Mouse (Mus musculus): ENCODE data around the gene Ddx52. TPM values are rescaled to one million over a fixed set of nuclear protein-coding genes. Genes with fewer than 3 reads are reported as not detected.

Gene Ddx52
- polyA plus RNA-seq, 1 experiment from 2014 or later, result 35.5 TPM

DNA sequence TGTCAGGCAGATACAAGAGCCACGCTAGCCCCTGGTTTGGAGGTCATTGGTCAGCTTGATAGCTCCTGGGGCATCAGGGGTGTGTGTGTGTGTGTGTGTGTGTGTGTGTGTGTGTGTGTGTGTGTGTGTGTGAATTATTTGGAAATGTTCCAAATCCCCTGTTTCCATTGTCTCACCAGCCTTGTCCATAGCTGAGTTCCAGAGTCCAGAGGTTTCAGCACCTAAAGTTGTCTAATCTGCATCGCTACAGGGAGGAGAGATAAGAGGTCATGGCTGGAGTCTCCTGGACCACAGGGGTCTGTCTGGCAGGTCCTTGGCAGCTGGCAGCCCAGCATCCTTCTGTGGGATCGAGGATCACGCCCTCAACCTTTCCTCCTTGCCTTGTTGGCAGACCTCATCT is 27.4 kb upstream of the Ddx52 start:
- 74% methylated on average over 4 of the region's 4 CpGs for WGBS
- H3K4me3 ChIP-seq (ENCODE audit: low read depth, low read length), result no peak overlapping the region
- 0 out of 2 replicates have a peak overlapping the region, but pooled peaks have one; percentile 36 for H3K27ac ChIP-seq (ENCODE audit: low read depth)
- H3K36me3 ChIP-seq (ENCODE audit: control insufficient read depth, insufficient read depth, low read length), result no peaks in the 10 kb centered on the region
- no peaks in the 10 kb centered on the region; the same call in 1 of the 2 replicates for H3K4me1 ChIP-seq (replicated peaks; ENCODE audit: control insufficient read depth, insufficient read depth, low read length)
- no peaks in the 10 kb centered on the region for H3K9me3 ChIP-seq (ENCODE audit: control insufficient read depth, low read length)
- no peak overlapping the region for H3K9ac ChIP-seq (ENCODE audit: low read length)
- DNase-seq (ENCODE audit: low spot score) (no peak), ATAC-seq (replicated peaks; ENCODE audit: low FRiP score, low TSS enrichment, low read depth) (no peak)
- no peaks in the 10 kb centered on the region for H3K27me3 ChIP-seq (replicated peaks; ENCODE audit: control insufficient read depth, insufficient read depth, low read length)
- H3K4me2 ChIP-seq (ENCODE audit: low read length), result no peak overlapping the region

DNA sequence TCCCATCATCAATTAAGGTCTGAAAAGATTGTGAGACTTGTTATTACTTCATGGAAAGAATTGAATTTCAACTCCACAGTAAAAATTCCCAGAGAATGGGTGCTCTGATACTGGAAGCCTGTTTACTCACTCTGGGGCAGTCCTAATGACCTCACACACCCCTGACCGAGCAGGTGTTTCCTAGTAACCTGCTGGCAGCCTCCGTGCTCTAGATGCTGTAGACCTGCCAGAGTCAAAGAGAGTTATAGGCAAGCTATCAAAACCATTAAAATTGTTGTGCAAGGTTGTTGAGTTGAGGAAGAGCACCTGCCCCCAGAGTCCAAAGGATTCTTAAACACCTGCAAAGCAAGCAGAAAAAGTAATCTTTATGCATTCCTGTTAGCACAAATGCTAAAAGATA is 19.3 kb upstream of the Ddx52 start:
- no peak for ATAC-seq (replicated peaks; ENCODE audit: low FRiP score, low TSS enrichment, low read depth)
- no peak for DNase-seq (ENCODE audit: low spot score)
- Histone ChIP-seq H3K4me2 (ENCODE audit: low read length) (no peak overlapping the region), H3K4me1 (replicated peaks; ENCODE audit: control insufficient read depth, insufficient read depth, low read length) (no peaks in the 10 kb centered on the region), H3K9ac (ENCODE audit: low read length) (no peak overlapping the region), H3K27ac (ENCODE audit: low read depth) (no peak overlapping the region), H3K27me3 (replicated peaks; ENCODE audit: control insufficient read depth, insufficient read depth, low read length) (no peaks in the 10 kb centered on the region), H3K9me3 (ENCODE audit: control insufficient read depth, low read length) (no peaks in the 10 kb centered on the region), H3K4me3 (ENCODE audit: low read depth, low read length) (no peak overlapping the region), H3K36me3 (ENCODE audit: control insufficient read depth, insufficient read depth, low read length) (no peaks in the 10 kb centered on the region)
- 45% methylated on average over 2 of the region's 2 CpGs for WGBS

DNA sequence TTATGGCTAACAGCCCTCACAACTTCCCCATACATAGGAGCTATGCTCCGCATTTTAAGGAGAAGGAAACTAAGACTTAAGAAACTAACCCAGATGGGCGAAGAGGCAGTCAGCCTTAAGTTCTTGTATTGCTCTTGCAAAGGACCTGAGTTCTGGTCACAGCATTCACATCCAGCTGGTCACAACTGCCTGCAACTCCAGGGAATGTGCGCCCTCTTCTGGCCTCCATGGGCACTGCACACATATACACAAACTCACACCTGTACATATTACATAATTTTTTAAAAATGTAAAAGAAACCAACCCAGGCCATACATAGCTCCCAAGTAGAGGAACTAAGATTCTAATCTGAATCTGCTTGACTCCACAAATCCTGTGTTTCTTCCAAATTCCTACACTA is 14.8 kb upstream of the Ddx52 start:
- ATAC-seq (replicated peaks; ENCODE audit: low FRiP score, low TSS enrichment, low read depth) (no peak), DNase-seq (ENCODE audit: low spot score) (no peak)
- H3K4me3 ChIP-seq (ENCODE audit: low read depth, low read length), result no peak overlapping the region

DNA sequence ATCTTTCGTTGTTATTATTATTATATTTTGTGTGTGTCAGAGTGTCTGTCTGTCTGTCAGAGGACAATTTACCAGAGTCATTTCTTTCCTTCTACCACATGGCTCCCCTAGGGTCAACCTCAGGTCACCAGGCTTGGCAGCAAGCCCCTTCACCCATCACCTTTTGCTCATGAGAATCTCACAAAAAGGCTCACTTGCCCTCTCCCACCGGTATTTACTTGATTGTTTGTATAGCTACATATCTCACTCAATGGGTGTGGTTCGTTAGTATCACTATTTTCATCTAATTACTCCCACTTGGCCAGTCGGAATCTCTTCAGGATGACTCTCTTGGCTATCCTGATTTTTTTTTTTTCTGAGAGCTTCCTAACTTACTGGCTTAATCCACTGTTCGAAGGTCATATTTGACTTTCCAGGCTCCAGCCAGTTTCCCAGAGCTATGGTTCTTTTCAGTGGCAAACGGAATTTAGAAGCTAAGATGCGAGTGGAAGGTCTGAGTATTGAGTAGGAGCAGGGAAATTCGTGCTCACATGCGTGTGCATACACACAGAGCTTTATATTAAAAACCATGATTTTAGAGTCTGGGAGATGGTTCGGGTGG is 9.3 kb upstream of the Ddx52 start:
- Histone ChIP-seq H3K36me3 (ENCODE audit: control insufficient read depth, insufficient read depth, low read length) (no peaks in the 10 kb centered on the region), H3K4me2 (ENCODE audit: low read length) (no peak overlapping the region), H3K27ac (ENCODE audit: low read depth) (no peak overlapping the region), H3K4me1 (replicated peaks; ENCODE audit: control insufficient read depth, insufficient read depth, low read length) (0 out of 2 replicates have a peak, but pooled peaks cover 3% of the 10 kb centered on the region), H3K27me3 (replicated peaks; ENCODE audit: control insufficient read depth, insufficient read depth, low read length) (no peaks in the 10 kb centered on the region), H3K4me3 (ENCODE audit: low read depth, low read length) (no peak overlapping the region), H3K9me3 (ENCODE audit: control insufficient read depth, low read length) (no peaks in the 10 kb centered on the region), H3K9ac (ENCODE audit: low read length) (no peak overlapping the region)
- WGBS, result 65% methylated on average over 10 of the region's 10 CpGs
- ATAC-seq (replicated peaks; ENCODE audit: low FRiP score, low TSS enrichment, low read depth), result no peak
- DNase-seq (ENCODE audit: low spot score), result no peak

More for the DNA sequence above, 14.8 kb upstream of the Ddx52 start:
- Histone ChIP-seq H3K4me1 (replicated peaks; ENCODE audit: control insufficient read depth, insufficient read depth, low read length) (no peaks in the 10 kb centered on the region), H3K36me3 (ENCODE audit: control insufficient read depth, insufficient read depth, low read length) (no peaks in the 10 kb centered on the region), H3K27me3 (replicated peaks; ENCODE audit: control insufficient read depth, insufficient read depth, low read length) (no peaks in the 10 kb centered on the region), H3K9me3 (ENCODE audit: control insufficient read depth, low read length) (no peaks in the 10 kb centered on the region), H3K9ac (ENCODE audit: low read length) (no peak overlapping the region), H3K4me2 (ENCODE audit: low read length) (no peak overlapping the region), H3K27ac (ENCODE audit: low read depth) (no peak overlapping the region)
- WGBS, result 53% methylated on average over 3 of the region's 3 CpGs

DNA sequence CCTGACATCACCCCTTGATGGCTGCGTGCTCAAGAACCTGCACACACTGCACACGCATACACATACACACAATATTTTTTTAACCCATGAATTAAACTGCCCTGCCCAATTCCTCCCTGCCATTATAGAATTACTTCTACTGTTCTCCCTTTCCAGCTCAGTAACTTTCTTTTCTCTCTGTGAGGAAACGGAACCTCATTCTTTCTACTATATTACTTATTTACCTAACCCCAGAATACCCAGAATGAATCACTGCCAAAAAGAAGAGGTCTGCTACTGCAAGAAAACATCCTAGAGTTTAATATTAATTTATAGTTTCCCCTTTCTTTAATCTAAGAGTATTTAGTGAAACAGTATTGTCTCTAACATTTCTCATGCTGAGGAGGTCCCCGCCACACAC is 8.5 kb upstream of the Ddx52 start:
- Histone ChIP-seq H3K4me2 (ENCODE audit: low read length) (no peak overlapping the region), H3K27me3 (replicated peaks; ENCODE audit: control insufficient read depth, insufficient read depth, low read length) (no peaks in the 10 kb centered on the region), H3K36me3 (ENCODE audit: control insufficient read depth, insufficient read depth, low read length) (no peaks in the 10 kb centered on the region), H3K27ac (ENCODE audit: low read depth) (no peak overlapping the region), H3K9me3 (ENCODE audit: control insufficient read depth, low read length) (no peaks in the 10 kb centered on the region), H3K9ac (ENCODE audit: low read length) (no peak overlapping the region), H3K4me1 (replicated peaks; ENCODE audit: control insufficient read depth, insufficient read depth, low read length) (0 out of 2 replicates have a peak, but pooled peaks cover 3% of the 10 kb centered on the region), H3K4me3 (ENCODE audit: low read depth, low read length) (no peak overlapping the region)
- DNase-seq (ENCODE audit: low spot score) (no peak), ATAC-seq (replicated peaks; ENCODE audit: low FRiP score, low TSS enrichment, low read depth) (no peak)
- WGBS, result 67% methylated on average over 4 of the region's 4 CpGs

DNA sequence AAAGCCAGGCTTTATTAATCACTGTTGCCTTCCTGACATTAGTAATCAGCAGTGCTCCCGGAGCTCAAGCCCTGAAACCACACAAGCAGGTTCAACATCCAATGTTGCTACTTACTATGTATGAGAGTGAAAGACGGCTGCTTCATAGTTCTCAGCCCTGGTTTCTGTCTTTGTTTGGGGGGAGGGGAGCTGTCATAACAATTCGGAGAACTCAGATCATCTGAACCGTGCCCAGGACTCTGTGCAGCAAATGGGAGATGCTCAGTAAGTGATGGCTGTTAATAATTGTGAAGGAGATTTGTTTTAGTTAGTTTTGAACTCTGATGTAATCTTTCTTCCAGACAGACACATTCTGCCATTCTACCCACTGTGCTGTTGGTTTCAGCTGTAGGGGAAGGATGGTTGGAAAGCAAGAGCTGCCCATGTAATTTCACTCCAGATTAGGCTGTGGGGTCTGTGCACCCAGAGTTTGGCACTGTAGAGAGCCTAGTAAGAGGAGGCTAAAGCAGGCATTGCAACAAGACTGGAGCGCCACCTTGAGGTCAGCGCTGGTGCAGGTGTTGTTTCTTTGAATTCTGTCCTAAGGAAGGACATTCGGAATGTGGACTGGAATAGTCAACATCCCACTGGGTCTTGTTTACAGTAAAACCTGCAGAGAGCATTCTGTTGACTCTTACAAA is 5.7 kb upstream of the Ddx52 start:
- H3K4me3 ChIP-seq (ENCODE audit: low read depth, low read length), result no peak overlapping the region
- H3K4me1 ChIP-seq (replicated peaks; ENCODE audit: control insufficient read depth, insufficient read depth, low read length), result 0 out of 2 replicates have a peak, but pooled peaks cover 3% of the 10 kb centered on the region
- ATAC-seq (replicated peaks; ENCODE audit: low FRiP score, low TSS enrichment, low read depth) (peak; percentile 83), DNase-seq (ENCODE audit: low spot score) (peak; percentile 94)
- H3K27ac ChIP-seq (ENCODE audit: low read depth), result no peak overlapping the region
- no peaks in the 10 kb centered on the region for H3K9me3 ChIP-seq (ENCODE audit: control insufficient read depth, low read length)
- no peak overlapping the region for H3K9ac ChIP-seq (ENCODE audit: low read length)
- no peak overlapping the region for H3K4me2 ChIP-seq (ENCODE audit: low read length)
- no peaks in the 10 kb centered on the region for H3K27me3 ChIP-seq (replicated peaks; ENCODE audit: control insufficient read depth, insufficient read depth, low read length)
- no peaks in the 10 kb centered on the region for H3K36me3 ChIP-seq (ENCODE audit: control insufficient read depth, insufficient read depth, low read length)
- 5% methylated on average over 7 of the region's 7 CpGs for WGBS

DNA sequence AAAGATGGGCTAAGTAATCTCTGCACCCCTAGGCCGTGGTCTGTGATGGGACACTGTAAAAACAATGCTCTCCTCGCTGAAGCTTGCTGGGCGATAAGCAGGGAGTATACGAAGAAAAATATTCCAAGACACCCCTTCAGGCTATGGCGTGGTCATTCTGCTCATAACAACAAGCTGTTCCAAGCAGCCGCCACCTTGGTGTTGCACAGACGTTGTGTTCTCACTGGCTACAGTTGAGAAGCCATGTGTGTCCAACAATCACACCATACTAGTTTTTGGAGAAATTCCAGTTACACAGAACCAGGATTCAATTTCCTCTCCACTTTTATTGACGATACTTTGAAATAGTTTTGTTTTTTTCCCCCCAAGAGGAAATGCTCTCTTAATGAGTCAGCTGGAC is 3.3 kb upstream of the Ddx52 start:
- 82% methylated on average over 8 of the region's 8 CpGs for WGBS
- H3K27me3 ChIP-seq (replicated peaks; ENCODE audit: control insufficient read depth, insufficient read depth, low read length), result no peaks in the 10 kb centered on the region
- no peak overlapping the region for H3K4me3 ChIP-seq (ENCODE audit: low read depth, low read length)
- H3K9ac ChIP-seq (ENCODE audit: low read length), result no peak overlapping the region
- no peak overlapping the region for H3K27ac ChIP-seq (ENCODE audit: low read depth)
- DNase-seq (ENCODE audit: low spot score), result no peak
- no peaks in the 10 kb centered on the region for H3K9me3 ChIP-seq (ENCODE audit: control insufficient read depth, low read length)
- no peak for ATAC-seq (replicated peaks; ENCODE audit: low FRiP score, low TSS enrichment, low read depth)
- H3K4me1 ChIP-seq (replicated peaks; ENCODE audit: control insufficient read depth, insufficient read depth, low read length), result peaks cover 7% of the 10 kb centered on the region; the same call in 1 of the 2 replicates
- no peak overlapping the region for H3K4me2 ChIP-seq (ENCODE audit: low read length)
- peaks cover 2% of the 10 kb centered on the region; the same call in 1 of the 2 replicates for H3K36me3 ChIP-seq (ENCODE audit: control insufficient read depth, insufficient read depth, low read length)

DNA sequence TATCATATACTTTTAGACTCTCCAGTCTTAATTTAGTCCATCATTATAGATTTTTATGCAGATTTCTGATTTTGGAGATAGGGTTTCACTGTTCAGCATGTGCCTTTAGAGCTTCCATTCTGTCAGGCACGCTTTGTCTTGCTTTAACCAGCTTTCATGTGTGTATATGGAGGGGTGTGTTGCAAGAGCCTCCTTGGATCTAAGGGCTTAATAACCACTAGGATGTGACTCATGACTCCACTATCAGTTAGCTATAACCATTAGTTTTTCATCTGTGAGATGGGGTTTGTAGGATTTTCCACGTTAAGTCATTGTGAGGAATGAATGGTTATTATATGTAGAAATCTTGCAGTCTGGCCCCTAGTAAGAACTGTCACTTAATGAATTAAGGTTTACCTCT is 15.0 kb downstream of the Ddx52 start:
- 92% methylated on average over 2 of the region's 2 CpGs for WGBS
- peaks cover 98% of the 10 kb centered on the region for H3K36me3 ChIP-seq (ENCODE audit: control insufficient read depth, insufficient read depth, low read length)

DNA sequence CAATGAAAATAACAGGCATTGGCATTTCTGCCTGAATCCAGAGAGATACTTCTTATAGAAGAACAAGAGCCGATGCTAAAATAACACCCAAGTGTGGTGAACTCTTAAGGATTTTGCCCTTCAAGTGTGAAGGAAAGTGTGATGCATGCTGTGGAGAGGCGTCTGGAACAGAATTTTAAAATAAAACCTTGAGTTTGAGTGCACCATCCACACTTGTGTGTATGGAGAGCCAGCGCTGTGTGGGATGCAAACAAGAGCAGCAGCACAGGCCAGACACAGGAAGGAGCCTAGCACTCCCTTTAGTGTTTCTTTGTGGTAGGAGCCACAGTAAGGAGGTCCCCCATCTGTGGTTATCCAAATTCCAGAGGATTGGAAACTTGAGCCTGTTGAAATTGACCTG is 20.1 kb downstream of the Ddx52 start:
- H3K4me2 ChIP-seq (ENCODE audit: low read length), result no peak overlapping the region
- H3K9ac ChIP-seq (ENCODE audit: low read length), result no peak overlapping the region
- no peaks in the 10 kb centered on the region for H3K9me3 ChIP-seq (ENCODE audit: control insufficient read depth, low read length)
- ATAC-seq (replicated peaks; ENCODE audit: low FRiP score, low TSS enrichment, low read depth) (no peak), DNase-seq (ENCODE audit: low spot score) (no peak)
- no peak overlapping the region for H3K4me3 ChIP-seq (ENCODE audit: low read depth, low read length)
- no peaks in the 10 kb centered on the region for H3K4me1 ChIP-seq (replicated peaks; ENCODE audit: control insufficient read depth, insufficient read depth, low read length)
- H3K36me3 ChIP-seq (ENCODE audit: control insufficient read depth, insufficient read depth, low read length), result peaks cover 60% of the 10 kb centered on the region
- no peaks in the 10 kb centered on the region for H3K27me3 ChIP-seq (replicated peaks; ENCODE audit: control insufficient read depth, insufficient read depth, low read length)
- H3K27ac ChIP-seq (ENCODE audit: low read depth), result no peak overlapping the region
- WGBS, result 93% methylated on average over 3 of the region's 3 CpGs

More for the DNA sequence above, 15.0 kb downstream of the Ddx52 start:
- no peaks in the 10 kb centered on the region for H3K9me3 ChIP-seq (ENCODE audit: control insufficient read depth, low read length)
- H3K27me3 ChIP-seq (replicated peaks; ENCODE audit: control insufficient read depth, insufficient read depth, low read length), result no peaks in the 10 kb centered on the region
- no peak for DNase-seq (ENCODE audit: low spot score)
- no peaks in the 10 kb centered on the region for H3K4me1 ChIP-seq (replicated peaks; ENCODE audit: control insufficient read depth, insufficient read depth, low read length)
- no peak overlapping the region for H3K9ac ChIP-seq (ENCODE audit: low read length)
- no peak overlapping the region for H3K27ac ChIP-seq (ENCODE audit: low read depth)
- no peak overlapping the region for H3K4me2 ChIP-seq (ENCODE audit: low read length)
- H3K4me3 ChIP-seq (ENCODE audit: low read depth, low read length), result no peak overlapping the region
- no peak for ATAC-seq (replicated peaks; ENCODE audit: low FRiP score, low TSS enrichment, low read depth)

Data from intestine, embryonic 14.5 days (tissue).